Mouse (Mus musculus) hindbrain, embryonic 11.5 days (tissue): ENCODE results near the gene Ppil2. TPM values are rescaled to one million over a fixed set of nuclear protein-coding genes. Genes with fewer than 3 reads are reported as not detected.

ENCODE experiments used
- microRNA counts: library from miRNA; unstranded; fragments of <30 nt; microRNA quantifications from one replicate; lab custom pipeline; 2015
- polyA plus RNA-seq: library from polyadenylated mRNA; unstranded; fragments of >200 nt; fragmentation: Nextera tagmentation; extraction: Ambion mirVana; gene quantifications from 2 replicates; pipeline ENCODE4 v1.2.1, GENCODE M21; 2014

The Ppil2 gene
- polyA plus RNA-seq, 1 experiment from 2014 or later: 154 TPM

MicroRNAs encoded within 50 kb of the gene (microRNA counts, 519-probe panel; counts per million panel counts)
- 6,350 counts per million, percentile 90 among the panel's probes with 10 or more counts for microRNA mmu-miR-130b (lab: Ali Mortazavi, UCI)
- 4,042 counts per million, percentile 37 among the panel's probes with 10 or more counts for microRNA mmu-miR-301b (lab: Ali Mortazavi, UCI)

Other genes with a start within 250 kb of the Ppil2 start
- not detected in 2 replicates for gene Igll1, start 247.3 kb downstream of the Ppil2 start, polyA plus RNA-seq
- 56.9 and 57.9 TPM in 2 replicates for gene Top3b, start 240.5 kb downstream of the Ppil2 start, polyA plus RNA-seq
- gene Vpreb1, start 240.4 kb downstream of the Ppil2 start, polyA plus RNA-seq: 1.1 and 2.2 TPM in 2 replicates
- gene Ppm1f, start 214.8 kb downstream of the Ppil2 start, polyA plus RNA-seq: 10.9 and 17.6 TPM in 2 replicates
- gene Mapk1, start 127.9 kb downstream of the Ppil2 start, polyA plus RNA-seq: 199 and 208 TPM in 2 replicates
- 91.6 and 108 TPM in 2 replicates for gene Ypel1, start 41.6 kb downstream of the Ppil2 start, polyA plus RNA-seq
- 98.3 and 107 TPM in 2 replicates for gene 2610318N02Rik, start 13.9 kb upstream of the Ppil2 start, polyA plus RNA-seq
- 67.1 and 70.9 TPM in 2 replicates for gene Sdf2l1, start 21.1 kb upstream of the Ppil2 start, polyA plus RNA-seq
- 11.4 and 11.9 TPM in 2 replicates for gene Ydjc, start 33.4 kb upstream of the Ppil2 start, polyA plus RNA-seq
- gene Ccdc116, start 36.0 kb upstream of the Ppil2 start, polyA plus RNA-seq: 0.31 and 1.0 TPM in 2 replicates
- gene Ube2l3, start 91.4 kb upstream of the Ppil2 start, polyA plus RNA-seq: 415 and 422 TPM in 2 replicates
- gene Rimbp3, start 97.3 kb upstream of the Ppil2 start, polyA plus RNA-seq: 0.78 and 1.0 TPM in 2 replicates
- gene Hic2, start 122.3 kb upstream of the Ppil2 start, polyA plus RNA-seq: 7.9 and 8.7 TPM in 2 replicates
- gene Tmem191c, start 164.8 kb upstream of the Ppil2 start, polyA plus RNA-seq: 5.7 and 7.7 TPM in 2 replicates
- gene Serpind1, start 220.1 kb upstream of the Ppil2 start, polyA plus RNA-seq: 0.24 and 0.74 TPM in 2 replicates